Mouse (Mus musculus) sigmoid colon, adult 10 weeks (tissue): Measurements from ENCODE around the gene Scgb1b27. TPM values are rescaled to one million over a fixed set of nuclear protein-coding genes. Genes with fewer than 3 reads are reported as not detected.

Source experiments
- polyA plus RNA-seq: library from polyadenylated mRNA; stranded (reverse); fragments of 350-450 nt; fragmentation: Illumina TruSeq; extraction: RNeasy Lipid Tissue Mini Kit (QIAGEN cat#74804); gene quantifications from one replicate; pipeline ENCODE4 v1.2.3, GENCODE M21; 2014; ENCODE audit warnings: low read depth, low replicate concordance

Gene Scgb1b27
- not detected for polyA plus RNA-seq

GRCm38 (mm10) chr7:34021183-34021582, at the start of gene Scgb1b27:
TSS of gene Scgb1b27 (plus strand) at chr7:34021483.

GRCm38 (mm10) chr7:34013842-34014241, 7.4 kb upstream of the Scgb1b27 start, which contains the start of gene Scgb2b27:
TSS of gene Scgb2b27 (minus strand) at chr7:34013942.

Other genes with a start within 250 kb of the Scgb1b27 start
- gene Scgb2b26, start 76.4 kb upstream of the Scgb1b27 start, polyA plus RNA-seq: not detected
- gene Scgb2b27, start 7.5 kb upstream of the Scgb1b27 start, polyA plus RNA-seq: not detected
- gene Scgb1b30, start 73.9 kb downstream of the Scgb1b27 start, polyA plus RNA-seq: not detected
- gene Wtip, start 111.8 kb downstream of the Scgb1b27 start, polyA plus RNA-seq: 0.69 TPM
- gene Uba2, start 148.1 kb downstream of the Scgb1b27 start, polyA plus RNA-seq: 89.0 TPM
- gene Pdcd2l, start 175.2 kb downstream of the Scgb1b27 start, polyA plus RNA-seq: 4.1 TPM
- 39.6 TPM for gene Gpi1, start 208.9 kb downstream of the Scgb1b27 start, polyA plus RNA-seq
- gene Gm6096, start 229.6 kb downstream of the Scgb1b27 start, polyA plus RNA-seq: not detected